Comparison of ENCODE assay signal across 8 mouse cellular contexts in the genomic region with DNA sequence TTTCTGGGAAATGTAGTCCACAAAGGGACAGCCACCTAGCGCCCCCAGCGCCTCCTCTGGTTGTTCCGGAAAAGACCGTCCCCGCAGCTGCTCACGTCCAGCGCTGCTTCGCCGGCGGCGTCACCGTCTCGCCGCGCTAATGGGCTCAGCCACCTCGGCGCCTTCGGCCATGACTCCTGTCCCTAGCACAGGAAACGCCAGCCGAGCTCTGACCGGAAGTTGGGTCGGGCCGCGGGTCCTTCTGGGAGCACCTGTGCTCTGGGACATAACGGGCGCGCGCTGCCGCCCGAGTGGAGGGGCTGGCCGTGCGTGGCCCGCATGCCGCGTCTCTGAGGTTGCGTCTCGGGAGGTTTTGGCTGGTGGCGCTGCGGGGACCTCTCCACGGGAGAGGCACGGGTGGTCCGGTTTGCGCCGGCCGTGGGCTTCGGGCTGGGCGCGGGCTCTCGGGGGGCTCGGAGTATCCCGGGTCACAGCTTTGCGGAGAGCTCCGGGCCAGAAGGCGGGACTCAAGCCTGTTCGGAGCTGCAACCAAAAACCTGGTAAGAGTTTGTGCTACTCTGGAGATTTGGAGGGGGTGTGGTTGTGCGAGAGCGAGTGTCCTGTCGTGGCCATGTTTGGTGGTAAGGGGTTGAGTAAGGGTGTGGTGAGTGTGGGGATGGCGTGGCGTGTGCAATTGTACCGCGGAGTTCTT. TPM values are rescaled to one million over a fixed set of nuclear protein-coding genes. Genes with fewer than 3 reads are reported as not detected.
DNase-seq lines count a peak whose midpoint lies in the region; ATAC-seq lines count a peak whose summit lies in the region.

A gene (plus strand): TSS at position 266 of the 691 bp plus-strand sequence.

- peaks cover 29% of the 10 kb centered on the region for H3K36me3 ChIP-seq in megakaryocyte, embryonic 14.5 days (replicated peaks; ENCODE audit: low read length)

- no peaks in the 10 kb centered on the region for H3K9me3 ChIP-seq in megakaryocyte, embryonic 14.5 days

- H3K4me1 ChIP-seq in megakaryocyte, embryonic 14.5 days, result peaks cover 49% of the 10 kb centered on the region

- H3K4me3 ChIP-seq in megakaryocyte, embryonic 14.5 days (replicated peaks), result peak within 1 kb of the TSS; percentile 98

- ATAC-seq in common myeloid progenitor, adult 5-6 weeks (replicated peaks; ENCODE audit: low read depth, poor library complexity, severe bottlenecking), result peak; percentile 95

- DNase-seq in ZHBTc4 (ENCODE audit: low read depth, low spot score), result peak; percentile 95
- peak; percentile 88 to 90 for DNase-seq in gastrocnemius, adult 8-10 months (ENCODE audit: low spot score in 2 of 2)
- DNase-seq in hindlimb bud, embryonic 11.5 days (ENCODE audit: extremely low spot score, low read depth, low spot score), result peak; percentile 79
- DNase-seq in left cerebral cortex, adult 8-10 months (ENCODE audit: low spot score in 2 of 2), result peak; percentile 80 to 90
- peak; percentile 93 to 94 for DNase-seq in right cerebral cortex, postnatal 10 days (ENCODE audit: low spot score in 2 of 2)
- DNase-seq in urinary bladder, postnatal 25 days (ENCODE audit: low spot score), result peak; percentile 86

- no peaks in the 10 kb centered on the region for H3K27me3 ChIP-seq in megakaryocyte, embryonic 14.5 days (replicated peaks)

RNA-seq across cellular contexts. Expression of the gene that starts here (rescaled TPM):
- total RNA-seq in common myeloid progenitor, adult 5-6 weeks (2017), result 18.3 and 27.2 TPM in 2 replicates
- total RNA-seq in gastrocnemius, adult 8-10 months (2022), result 10 to 100 TPM; 10.9 to 22.2 (median 12.3) TPM
- total RNA-seq in left cerebral cortex, adult 8-10 months (2022), result 1 to 10 TPM; 4.0 to 6.8 (median 4.9) TPM
- 0.43 and 0.93 TPM in 2 replicates for polyA plus RNA-seq in megakaryocyte, embryonic 14.5 days (2012; ENCODE audit: insufficient read depth, low replicate concordance)

Comparison
In these comparisons a context has a peak if more than half of its experiments do, and no peak if none do; other contexts are left out.
1. Peak in every context shown above with its lines: DNase-seq, ATAC-seq and H3K4me3 ChIP-seq.